Mouse (Mus musculus): Measurements from ENCODE around the gene AL732309.1.

Gene AL732309.1

GRCm38 (mm10) chr2:25221331-25221772 is 25.3 kb downstream of the AL732309.1 start:
- DNase-seq (ENCODE audit: low read depth in 1 of 2, low spot score in 2 of 2) = no peak

- no peak for DNase-seq (ENCODE audit: low read depth in 1 of 2, low spot score in 2 of 2)
These were observed 28.2 kb downstream of the AL732309.1 start, which contains the start of gene Fam166a for GRCm38 (mm10) chr2:25218445-25218844. Fam166a (plus strand) TSS chr2:25218745.

GRCm38 (mm10) chr2:25217666-25218065 is 29.0 kb downstream of the AL732309.1 start:
- DNase-seq (ENCODE audit: low read depth in 1 of 2, low spot score in 2 of 2) = no peak

GRCm38 (mm10) chr2:25214444-25214843 is 32.2 kb downstream of the AL732309.1 start, which contains the start of gene Stpg3:
Stpg3 (minus strand) TSS chr2:25214637.
- no peak for DNase-seq (ENCODE audit: low read depth in 1 of 2, low spot score in 2 of 2)

- DNase-seq (ENCODE audit: low read depth in 1 of 2, low spot score in 2 of 2) = no peak
These were observed 33.3 kb downstream of the AL732309.1 start for GRCm38 (mm10) chr2:25213266-25213865.

GRCm38 (mm10) chr2:25211121-25211670 is 35.5 kb downstream of the AL732309.1 start, which contains the start of gene Nelfb:
Nelfb (minus strand) TSS chr2:25211489.
- DNase-seq (ENCODE audit: low read depth in 1 of 2, low spot score in 2 of 2) = peak; percentile 80 to 83

- DNase-seq (ENCODE audit: low read depth in 1 of 2, low spot score in 2 of 2) = no peak
These were observed 36.0 kb downstream of the AL732309.1 start for GRCm38 (mm10) chr2:25210686-25211085.

GRCm38 (mm10) chr2:25207593-25207992 is 39.1 kb downstream of the AL732309.1 start:
- DNase-seq (ENCODE audit: low read depth in 1 of 2, low spot score in 2 of 2) = no peak

- no peak for DNase-seq (ENCODE audit: low read depth in 1 of 2, low spot score in 2 of 2)
These were observed 42.9 kb downstream of the AL732309.1 start for GRCm38 (mm10) chr2:25203631-25204214.

GRCm38 (mm10) chr2:25200631-25201030 is 46.0 kb downstream of the AL732309.1 start:
- DNase-seq (ENCODE audit: low read depth in 1 of 2, low spot score in 2 of 2) = no peak

GRCm38 (mm10) chr2:25197946-25198345 is 48.7 kb downstream of the AL732309.1 start:
- no peak for DNase-seq (ENCODE audit: low read depth in 1 of 2, low spot score in 2 of 2)

- DNase-seq (ENCODE audit: low read depth in 1 of 2, low spot score in 2 of 2) = no peak
These were observed 49.5 kb downstream of the AL732309.1 start for GRCm38 (mm10) chr2:25197191-25197590.

- peak in 1 of 2 experiments; percentile 49 for DNase-seq (ENCODE audit: low read depth in 1 of 2, low spot score in 2 of 2)
These were observed 50.3 kb downstream of the AL732309.1 start, which contains the start of gene Tor4a for GRCm38 (mm10) chr2:25196172-25196954. Tor4a (minus strand) TSS chr2:25196886.

- DNase-seq (ENCODE audit: low read depth in 1 of 2, low spot score in 2 of 2) = peak in 1 of 2 experiments; percentile 64
These were observed 51.2 kb downstream of the AL732309.1 start for GRCm38 (mm10) chr2:25195211-25196156.

Data from monocyte, adult 2 months (primary cell).